Mouse (Mus musculus): Measurements from ENCODE around the gene Zbtb20. TPM values are rescaled to one million over a fixed set of nuclear protein-coding genes. Genes with fewer than 3 reads are reported as not detected.

The Zbtb20 gene
- total and polyA plus RNA-seq, 3 experiments, result 1.8 to 18.1 (median 6.6) TPM

DNA sequence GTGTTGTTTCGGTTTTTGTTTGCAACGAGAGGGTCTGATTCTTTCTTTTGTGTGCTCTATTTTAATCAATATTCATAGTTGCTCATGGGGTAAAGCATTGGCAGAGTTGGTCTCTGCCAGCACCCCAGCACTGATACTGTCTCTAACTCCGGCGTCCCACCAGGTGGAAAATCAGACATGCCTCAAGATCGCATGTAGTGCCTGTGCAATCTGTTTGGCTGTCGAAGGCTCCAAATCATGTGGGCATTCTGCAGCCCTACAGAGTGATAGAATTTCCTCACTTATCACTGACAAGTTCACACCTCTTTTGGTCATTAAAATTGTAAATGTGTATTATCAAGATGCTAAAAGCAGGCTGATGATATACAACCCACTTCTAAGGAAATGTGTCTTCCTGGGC, 219.1 kb downstream of the Zbtb20 start:
- no peak for DNase-seq (ENCODE audit: low spot score)
- no peak for TF ChIP-seq GATA2 (IDR thresholded peaks at IDR 0.05; ENCODE audit: borderline replicate concordance, low read depth, low read length)
- no peak for TF ChIP-seq GATA1 (IDR thresholded peaks at IDR 0.05; ENCODE audit: borderline replicate concordance, low read length)
- no peak for TF ChIP-seq TAL1 (conservative IDR thresholded peaks at IDR 0.05; ENCODE audit: low read depth, low read length)
- no peak for TF ChIP-seq POLR2AphosphoS5 (IDR thresholded peaks at IDR 0.05; ENCODE audit: insufficient replicate concordance, low read depth, low read length)
- TF ChIP-seq CTCF (IDR thresholded peaks at IDR 0.05; ENCODE audit: low read depth, low read length), result no peak
- Histone ChIP-seq H3K27me3 (ENCODE audit: insufficient read depth, low read length) (no peaks in the 10 kb centered on the region), H3K4me1 (ENCODE audit: insufficient read depth, low read depth, low read length) (no peaks in the 10 kb centered on the region), H3K4me3 (ENCODE audit: low read depth, low read length) (no peak overlapping the region), H3K9me3 (replicated peaks) (no peaks in the 10 kb centered on the region), H3K36me3 (replicated peaks) (no peaks in the 10 kb centered on the region)
- ATAC-seq (ENCODE audit: extremely low read depth, insufficient number of reproducible peaks, low FRiP score, poor library complexity, severe bottlenecking), result no peak

- Histone ChIP-seq H3K4me1 (ENCODE audit: insufficient read depth, low read depth, low read length) (no peaks in the 10 kb centered on the region), H3K9me3 (replicated peaks) (no peaks in the 10 kb centered on the region), H3K4me3 (ENCODE audit: low read depth, low read length) (no peak overlapping the region), H3K36me3 (replicated peaks) (no peaks in the 10 kb centered on the region), H3K27me3 (ENCODE audit: insufficient read depth, low read length) (no peaks in the 10 kb centered on the region)
- no peak for TF ChIP-seq GATA1 (IDR thresholded peaks at IDR 0.05; ENCODE audit: borderline replicate concordance, low read length)
- TF ChIP-seq POLR2AphosphoS5 (IDR thresholded peaks at IDR 0.05; ENCODE audit: insufficient replicate concordance, low read depth, low read length), result no peak
- no peak for TF ChIP-seq TAL1 (conservative IDR thresholded peaks at IDR 0.05; ENCODE audit: low read depth, low read length)
- no peak for TF ChIP-seq GATA2 (IDR thresholded peaks at IDR 0.05; ENCODE audit: borderline replicate concordance, low read depth, low read length)
- TF ChIP-seq CTCF (IDR thresholded peaks at IDR 0.05; ENCODE audit: low read depth, low read length), result no peak
- DNase-seq (ENCODE audit: low spot score) (no peak), ATAC-seq (ENCODE audit: extremely low read depth, insufficient number of reproducible peaks, low FRiP score, poor library complexity, severe bottlenecking) (no peak)
Observed at GRCm38 (mm10) chr16:43096040-43096439, 220.4 kb downstream of the Zbtb20 start.

DNA sequence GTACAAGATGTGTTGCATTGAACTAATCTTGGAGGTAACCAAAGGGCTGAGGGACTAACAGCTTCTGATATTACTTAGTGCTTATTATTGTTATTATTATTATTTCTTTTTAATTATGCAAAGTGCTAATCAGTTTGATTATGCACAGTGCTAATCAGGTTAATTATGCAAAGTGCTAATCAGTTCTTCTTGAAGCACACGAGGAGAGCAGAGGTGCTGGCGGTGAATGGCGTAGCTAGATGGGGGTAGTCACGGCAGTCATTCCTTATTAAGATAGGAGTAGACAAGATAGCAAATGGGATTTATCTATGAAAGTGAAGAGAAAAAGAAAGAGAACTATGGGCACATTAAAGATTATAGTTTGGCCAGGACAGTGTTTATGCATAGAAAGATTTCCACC, 222.5 kb downstream of the Zbtb20 start:
- TF ChIP-seq CTCF (IDR thresholded peaks at IDR 0.05; ENCODE audit: low read depth, low read length) (no peak), TAL1 (conservative IDR thresholded peaks at IDR 0.05; ENCODE audit: low read depth, low read length) (no peak), GATA1 (IDR thresholded peaks at IDR 0.05; ENCODE audit: borderline replicate concordance, low read length) (no peak), GATA2 (IDR thresholded peaks at IDR 0.05; ENCODE audit: borderline replicate concordance, low read depth, low read length) (no peak), POLR2AphosphoS5 (IDR thresholded peaks at IDR 0.05; ENCODE audit: insufficient replicate concordance, low read depth, low read length) (no peak)
- H3K4me1 ChIP-seq (ENCODE audit: insufficient read depth, low read depth, low read length), result no peaks in the 10 kb centered on the region
- H3K27me3 ChIP-seq (ENCODE audit: insufficient read depth, low read length), result no peaks in the 10 kb centered on the region
- H3K9me3 ChIP-seq (replicated peaks), result no peaks in the 10 kb centered on the region
- ATAC-seq (ENCODE audit: extremely low read depth, insufficient number of reproducible peaks, low FRiP score, poor library complexity, severe bottlenecking), result no peak
- no peaks in the 10 kb centered on the region for H3K36me3 ChIP-seq (replicated peaks)
- no peak for DNase-seq (ENCODE audit: low spot score)
- H3K4me3 ChIP-seq (ENCODE audit: low read depth, low read length), result no peak overlapping the region

GRCm38 (mm10) chr16:43098666-43099065, 223.0 kb downstream of the Zbtb20 start:
- no peak for TF ChIP-seq TAL1 (conservative IDR thresholded peaks at IDR 0.05; ENCODE audit: low read depth, low read length)
- no peak for TF ChIP-seq CTCF (IDR thresholded peaks at IDR 0.05; ENCODE audit: low read depth, low read length)
- no peak for TF ChIP-seq GATA2 (IDR thresholded peaks at IDR 0.05; ENCODE audit: borderline replicate concordance, low read depth, low read length)
- no peak for TF ChIP-seq POLR2AphosphoS5 (IDR thresholded peaks at IDR 0.05; ENCODE audit: insufficient replicate concordance, low read depth, low read length)
- no peak for DNase-seq (ENCODE audit: low spot score)
- Histone ChIP-seq H3K4me1 (ENCODE audit: insufficient read depth, low read depth, low read length) (no peaks in the 10 kb centered on the region), H3K9me3 (replicated peaks) (no peaks in the 10 kb centered on the region), H3K4me3 (ENCODE audit: low read depth, low read length) (no peak overlapping the region), H3K27me3 (ENCODE audit: insufficient read depth, low read length) (no peaks in the 10 kb centered on the region), H3K36me3 (replicated peaks) (no peaks in the 10 kb centered on the region)
- ATAC-seq (ENCODE audit: extremely low read depth, insufficient number of reproducible peaks, low FRiP score, poor library complexity, severe bottlenecking), result no peak

DNA sequence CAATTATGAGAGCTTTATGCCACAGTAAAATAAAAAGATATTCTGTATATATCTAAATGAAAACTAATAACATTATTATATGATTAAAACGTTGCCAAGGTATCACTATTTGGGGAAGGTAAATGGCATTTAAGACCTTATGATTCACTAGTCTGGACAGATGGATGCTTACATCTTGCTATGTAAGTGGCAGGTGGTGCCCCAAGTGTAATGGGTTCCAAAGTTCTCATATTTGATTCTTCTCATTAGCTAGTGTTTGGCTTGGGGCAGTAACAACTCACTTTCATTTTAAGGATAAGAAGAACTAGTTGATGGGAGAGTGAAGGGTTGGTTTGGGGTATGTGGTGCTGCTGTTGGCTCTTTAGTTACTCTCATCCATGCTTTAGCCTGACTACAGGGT, 235.6 kb downstream of the Zbtb20 start:
- H3K9me3 ChIP-seq (replicated peaks), result no peaks in the 10 kb centered on the region
- DNase-seq (ENCODE audit: low spot score), result no peak
- H3K36me3 ChIP-seq (replicated peaks), result no peaks in the 10 kb centered on the region
- H3K27me3 ChIP-seq (ENCODE audit: insufficient read depth, low read length), result no peaks in the 10 kb centered on the region
- TF ChIP-seq POLR2AphosphoS5 (IDR thresholded peaks at IDR 0.05; ENCODE audit: insufficient replicate concordance, low read depth, low read length), result no peak
- TF ChIP-seq CTCF (IDR thresholded peaks at IDR 0.05; ENCODE audit: low read depth, low read length), result no peak
- no peak for TF ChIP-seq TAL1 (conservative IDR thresholded peaks at IDR 0.05; ENCODE audit: low read depth, low read length)
- no peak for TF ChIP-seq GATA2 (IDR thresholded peaks at IDR 0.05; ENCODE audit: borderline replicate concordance, low read depth, low read length)
- TF ChIP-seq GATA1 (IDR thresholded peaks at IDR 0.05; ENCODE audit: borderline replicate concordance, low read length), result no peak
- no peak for ATAC-seq (ENCODE audit: extremely low read depth, insufficient number of reproducible peaks, low FRiP score, poor library complexity, severe bottlenecking)
- no peaks in the 10 kb centered on the region for H3K4me1 ChIP-seq (ENCODE audit: insufficient read depth, low read depth, low read length)
- no peak overlapping the region for H3K4me3 ChIP-seq (ENCODE audit: low read depth, low read length)

DNA sequence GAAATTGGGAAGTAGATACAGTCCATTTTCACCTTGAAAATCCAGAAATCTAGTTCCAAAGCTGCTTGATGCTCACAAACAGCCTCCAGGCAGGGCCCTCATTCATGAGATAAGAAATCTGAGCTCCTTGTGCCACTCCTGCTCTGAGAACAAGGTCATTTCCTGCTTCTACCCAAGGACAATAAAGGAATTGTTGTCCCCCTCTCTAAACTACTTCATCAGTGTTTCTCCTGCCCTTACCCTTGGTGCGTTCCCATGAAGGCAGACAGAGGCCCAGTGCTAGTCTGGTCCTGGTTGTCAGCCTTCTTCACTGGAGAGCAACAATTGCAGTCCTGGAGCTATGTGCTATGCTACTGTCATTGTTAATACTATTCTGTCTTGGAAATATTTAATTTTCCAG, 238.3 kb downstream of the Zbtb20 start:
- H3K4me1 ChIP-seq (ENCODE audit: insufficient read depth, low read depth, low read length), result no peaks in the 10 kb centered on the region
- peaks cover 3% of the 10 kb centered on the region; the same call in 1 of the 2 replicates for H3K9me3 ChIP-seq (replicated peaks)
- no peak for DNase-seq (ENCODE audit: low spot score)
- H3K4me3 ChIP-seq (ENCODE audit: low read depth, low read length), result no peak overlapping the region
- TF ChIP-seq POLR2AphosphoS5 (IDR thresholded peaks at IDR 0.05; ENCODE audit: insufficient replicate concordance, low read depth, low read length) (no peak), CTCF (IDR thresholded peaks at IDR 0.05; ENCODE audit: low read depth, low read length) (no peak), GATA2 (IDR thresholded peaks at IDR 0.05; ENCODE audit: borderline replicate concordance, low read depth, low read length) (no peak), TAL1 (conservative IDR thresholded peaks at IDR 0.05; ENCODE audit: low read depth, low read length) (no peak), GATA1 (IDR thresholded peaks at IDR 0.05; ENCODE audit: borderline replicate concordance, low read length) (no peak)
- ATAC-seq (ENCODE audit: extremely low read depth, insufficient number of reproducible peaks, low FRiP score, poor library complexity, severe bottlenecking), result no peak
- no peaks in the 10 kb centered on the region for H3K27me3 ChIP-seq (ENCODE audit: insufficient read depth, low read length)
- H3K36me3 ChIP-seq (replicated peaks), result no peaks in the 10 kb centered on the region

All from G1E (cell line).